Mouse (Mus musculus) lung, postnatal 10 days (tissue): ENCODE results near the gene Cdkn1c.

Source experiments
- DNase-seq: peaks from one replicate; pipeline ENCODE4 v3.0.0; 2021

Gene Cdkn1c

GRCm38 (mm10) chr7:143473347-143474101, 12.7 kb upstream of the Cdkn1c start, which contains the start of gene Slc22a18:
Gene Slc22a18, plus strand, starts transcription at chr7:143473736.
- DNase-seq: peak; percentile 73

- DNase-seq: peak; percentile 88
Measured at GRCm38 (mm10) chr7:143469946-143470345, 9.1 kb upstream of the Cdkn1c start.

GRCm38 (mm10) chr7:143467714-143468113, 6.9 kb upstream of the Cdkn1c start:
- no peak for DNase-seq

DNA sequence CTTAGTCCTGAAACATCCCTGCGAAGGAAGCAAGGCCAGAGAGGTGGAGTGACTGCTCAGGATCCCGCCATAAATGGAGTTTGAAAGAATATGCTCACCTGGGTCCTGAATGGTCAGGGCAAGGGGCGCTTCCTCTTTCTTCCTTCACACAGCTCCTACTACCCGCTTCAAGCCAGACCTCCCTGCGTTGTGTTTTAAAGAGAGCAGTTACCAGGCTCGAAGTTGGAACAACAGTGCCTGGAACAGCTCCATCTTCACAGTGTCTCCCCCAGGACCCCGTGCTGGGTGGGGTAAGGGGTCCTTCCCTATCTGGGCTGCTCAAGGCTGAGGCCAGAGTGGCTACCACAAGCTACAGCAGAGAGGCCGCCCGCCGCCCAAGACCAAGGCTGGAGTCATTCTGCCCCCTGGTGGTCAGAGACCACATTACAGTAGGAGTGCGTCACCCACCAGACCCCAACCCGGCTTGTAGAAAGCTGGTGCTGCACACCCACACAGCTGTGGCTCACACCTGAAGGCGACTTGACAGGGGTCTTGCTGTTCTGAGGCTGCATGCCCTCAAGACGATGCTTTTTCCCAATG, 5.3 kb upstream of the Cdkn1c start:
- DNase-seq: peak; percentile 89

DNA sequence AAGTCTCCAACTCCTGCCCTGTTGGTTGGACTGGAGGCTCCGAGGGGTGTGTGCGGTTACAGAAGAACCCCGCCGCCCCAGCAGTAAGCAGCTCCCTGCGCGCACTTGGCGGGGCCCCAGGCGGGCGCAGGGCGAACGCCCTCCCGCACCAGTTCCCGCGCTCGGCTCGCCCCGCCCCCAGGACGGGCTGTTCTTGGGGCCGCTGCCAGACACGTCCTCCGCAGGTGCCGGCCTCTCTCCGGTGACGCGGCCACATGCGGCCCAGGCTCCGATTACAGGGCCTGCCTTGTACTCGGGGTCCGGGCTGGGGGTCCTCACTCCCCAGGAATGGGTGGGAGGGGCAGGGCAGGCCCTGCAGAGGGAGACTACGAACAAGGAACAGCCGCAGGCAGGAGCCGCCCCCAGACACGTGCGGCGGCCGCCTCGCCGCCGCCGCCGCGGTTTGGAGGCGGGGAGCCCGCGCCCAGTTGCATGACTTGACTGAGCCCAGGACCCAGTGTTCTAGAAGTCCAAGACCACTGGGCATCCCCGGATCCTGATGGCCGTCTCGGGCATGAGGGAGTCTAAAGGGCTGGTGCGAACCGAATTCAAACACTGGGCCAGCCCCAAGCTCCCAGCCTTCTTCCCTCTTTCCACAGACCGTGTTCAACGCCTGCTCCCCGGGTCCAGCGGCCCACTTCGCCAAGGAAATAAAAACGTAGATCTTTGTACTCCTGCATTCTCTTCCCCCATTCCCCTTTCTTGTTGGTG, 4.1 kb upstream of the Cdkn1c start:
- DNase-seq: peak; percentile 61

DNA sequence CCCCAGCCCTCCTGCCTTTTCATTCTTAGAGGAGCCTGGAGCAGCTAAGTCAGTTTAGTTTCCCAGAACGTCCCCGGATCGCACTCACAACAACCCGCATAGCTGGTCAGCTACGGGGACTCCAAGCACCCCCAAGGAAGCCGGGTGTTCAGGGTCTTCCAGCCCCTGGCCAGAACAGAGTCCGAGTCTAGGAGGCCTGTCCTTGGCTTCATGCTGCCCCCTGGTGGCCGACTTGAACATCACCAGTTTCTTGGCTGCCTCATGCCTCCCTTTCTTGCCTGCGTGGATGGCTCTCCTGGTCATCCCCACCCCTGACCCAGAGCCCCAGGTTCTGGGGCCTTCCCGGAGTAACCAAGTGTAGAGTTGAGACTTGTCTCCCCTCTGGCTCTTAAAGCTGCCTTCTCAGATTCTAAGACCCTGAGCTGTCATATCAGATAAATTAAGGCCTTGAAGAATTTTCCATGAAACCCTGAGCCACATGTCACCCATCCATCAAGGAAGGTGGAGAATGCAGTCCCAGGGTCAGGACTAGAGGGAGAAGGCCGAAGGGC, 3.1 kb upstream of the Cdkn1c start:
- DNase-seq: peak; percentile 87

DNA sequence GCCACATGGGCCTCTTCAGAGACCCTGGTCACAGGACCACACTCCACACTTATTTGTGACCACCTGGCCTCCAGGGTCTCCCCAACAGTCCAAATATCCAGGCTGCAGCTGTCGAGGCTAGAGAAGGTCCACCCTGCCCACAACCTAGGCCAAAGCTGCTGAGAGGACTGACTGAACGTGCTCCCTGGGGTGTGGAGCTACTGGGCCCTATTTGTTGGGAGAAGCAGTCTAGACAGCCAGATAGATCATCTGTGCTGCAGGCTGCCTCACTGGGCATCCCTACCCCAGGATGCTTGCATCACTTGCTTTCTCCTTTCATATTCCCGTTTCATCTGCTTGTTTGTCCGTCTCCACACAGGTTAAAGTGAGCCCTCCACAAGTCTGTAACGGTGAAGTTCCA, 1.7 kb upstream of the Cdkn1c start:
- no peak for DNase-seq

DNA sequence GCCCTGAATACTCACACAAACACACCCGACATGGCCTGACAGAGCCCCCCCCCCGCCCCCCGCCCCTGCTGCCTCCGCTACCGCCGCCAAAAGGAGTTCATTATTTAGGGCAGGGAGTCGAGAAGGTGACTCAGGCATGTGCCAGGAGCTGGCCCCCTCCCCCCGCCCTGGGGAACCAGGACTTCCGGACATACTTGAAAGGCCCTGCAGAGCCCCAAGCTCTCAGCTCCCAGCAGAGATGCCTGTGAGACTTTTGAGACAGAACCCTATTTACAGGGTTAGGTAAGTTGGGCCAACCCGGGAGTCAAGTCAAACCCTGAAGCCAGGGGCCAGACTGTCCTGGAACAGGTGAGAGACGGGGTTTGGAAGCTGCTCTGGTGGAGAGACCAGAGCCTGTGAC, 1.1 kb upstream of the Cdkn1c start:
- DNase-seq: no peak

DNA sequence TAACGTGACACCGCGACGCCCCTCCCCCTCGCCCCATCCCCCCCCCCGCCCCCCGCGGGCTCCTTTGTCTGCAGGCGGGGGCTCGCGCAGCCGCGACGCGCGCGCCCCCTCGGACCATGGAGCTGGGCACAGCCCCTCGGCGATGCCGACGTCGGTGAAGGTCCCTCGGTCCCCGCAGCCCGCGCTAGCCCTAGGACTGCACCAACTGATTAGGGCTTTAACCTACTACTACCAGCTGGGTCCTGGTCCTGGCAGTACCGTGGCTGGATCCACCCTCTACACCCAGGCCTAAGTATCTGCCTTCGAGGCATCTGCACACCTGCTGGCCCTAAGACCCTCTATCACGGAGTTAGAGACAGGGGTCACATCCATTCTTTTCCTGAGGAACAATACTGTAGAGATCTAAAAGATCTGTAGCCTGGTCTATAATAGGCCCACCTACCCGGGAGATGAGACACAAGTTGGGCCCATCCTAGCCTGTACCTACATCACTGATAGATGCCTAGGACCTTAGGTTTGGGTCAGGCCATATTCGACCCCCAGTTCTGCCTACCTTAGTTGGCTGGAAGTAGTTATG, 532 bp upstream of the Cdkn1c start:
- DNase-seq: no peak

GRCm38 (mm10) chr7:143460217-143460834, 524 bp downstream of the Cdkn1c start:
- DNase-seq: no peak

DNA sequence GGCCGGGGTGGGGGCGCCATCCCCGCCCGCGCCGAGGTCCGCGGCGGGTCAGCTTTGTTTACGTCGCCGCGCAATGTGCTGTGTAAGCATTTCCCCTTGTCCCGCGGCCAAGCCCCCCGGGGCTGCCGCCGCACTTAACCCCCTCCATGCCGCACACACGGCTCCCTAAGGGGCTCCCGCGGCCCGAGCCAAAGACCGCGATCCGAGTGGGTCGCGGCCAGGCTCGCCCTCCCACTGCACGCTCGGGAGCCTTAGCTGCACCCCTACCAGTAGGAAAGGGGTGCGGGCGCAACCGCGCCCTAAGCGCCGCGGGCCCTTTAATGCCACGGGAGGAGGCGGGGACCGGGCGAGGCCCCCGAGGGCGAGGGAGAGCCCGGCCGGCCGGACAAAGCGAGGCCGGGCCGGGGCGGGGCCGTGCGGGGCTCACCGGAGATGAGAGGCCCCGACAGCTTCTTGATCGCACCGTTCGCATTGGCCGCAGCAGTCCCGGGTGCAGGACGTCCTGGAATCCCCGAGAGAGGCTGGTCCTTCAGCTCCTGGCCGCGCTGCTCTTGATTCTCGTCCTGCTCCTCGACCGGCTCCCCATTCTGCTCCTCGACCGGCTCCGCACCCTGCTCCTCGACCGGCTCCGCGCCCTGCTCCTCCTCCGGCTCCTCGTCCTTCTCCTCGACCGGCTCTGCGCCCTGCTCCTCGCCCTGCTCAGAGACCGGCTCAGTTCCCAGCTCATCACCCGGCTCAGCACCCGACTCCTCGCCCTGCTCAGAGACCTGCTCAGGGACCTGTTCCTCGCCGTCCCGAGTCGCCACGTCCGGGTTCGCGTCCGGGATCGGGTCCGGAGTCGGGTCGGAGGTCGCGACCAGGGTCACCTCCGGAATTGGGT, 1.3 kb downstream of the Cdkn1c start:
- DNase-seq: peak; percentile 72

- no peak for DNase-seq
Measured at GRCm38 (mm10) chr7:143458963-143459331, 1.9 kb downstream of the Cdkn1c start.

- DNase-seq: no peak
Measured at GRCm38 (mm10) chr7:143447130-143447529, 13.7 kb downstream of the Cdkn1c start.

DNA sequence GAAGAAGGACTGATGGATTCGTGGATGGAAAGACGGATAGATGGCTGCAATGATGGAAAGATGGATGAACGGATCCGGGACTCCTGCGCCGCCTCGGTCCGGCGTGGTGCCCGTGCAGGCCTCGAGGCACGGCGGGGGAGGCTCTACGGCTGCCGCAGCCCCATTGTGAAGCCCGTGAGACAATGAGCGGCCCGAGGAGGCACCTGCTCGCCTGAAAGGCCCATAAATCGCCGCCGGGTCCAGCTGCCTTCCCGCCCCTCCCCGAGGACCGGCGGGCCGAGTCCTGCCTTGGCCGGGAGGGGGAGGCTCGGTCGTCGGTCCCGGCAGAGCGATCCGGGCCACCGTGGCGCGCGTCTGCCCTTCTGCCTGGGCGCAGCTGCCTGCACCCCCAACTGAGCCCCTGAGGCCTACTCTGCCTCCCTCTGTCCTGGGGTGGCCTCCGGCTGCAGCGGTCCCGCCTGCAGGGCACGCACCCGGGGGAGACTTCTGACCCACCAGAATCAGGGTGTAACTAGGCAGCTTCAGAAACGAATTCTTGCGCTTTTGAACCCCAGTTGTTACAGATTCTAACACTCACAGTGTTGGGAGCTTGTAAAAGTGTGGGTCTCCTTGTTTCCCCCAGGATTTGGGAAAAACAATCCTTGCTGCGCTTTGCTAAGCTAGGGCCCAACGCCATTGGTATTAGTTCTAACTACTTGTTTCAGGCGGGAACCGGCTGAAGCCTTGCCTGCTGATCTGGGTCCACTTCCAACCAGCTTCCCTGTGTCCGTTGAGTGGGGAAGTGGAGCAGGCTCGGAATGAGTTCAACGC, 15.0 kb downstream of the Cdkn1c start:
- DNase-seq: no peak

DNA sequence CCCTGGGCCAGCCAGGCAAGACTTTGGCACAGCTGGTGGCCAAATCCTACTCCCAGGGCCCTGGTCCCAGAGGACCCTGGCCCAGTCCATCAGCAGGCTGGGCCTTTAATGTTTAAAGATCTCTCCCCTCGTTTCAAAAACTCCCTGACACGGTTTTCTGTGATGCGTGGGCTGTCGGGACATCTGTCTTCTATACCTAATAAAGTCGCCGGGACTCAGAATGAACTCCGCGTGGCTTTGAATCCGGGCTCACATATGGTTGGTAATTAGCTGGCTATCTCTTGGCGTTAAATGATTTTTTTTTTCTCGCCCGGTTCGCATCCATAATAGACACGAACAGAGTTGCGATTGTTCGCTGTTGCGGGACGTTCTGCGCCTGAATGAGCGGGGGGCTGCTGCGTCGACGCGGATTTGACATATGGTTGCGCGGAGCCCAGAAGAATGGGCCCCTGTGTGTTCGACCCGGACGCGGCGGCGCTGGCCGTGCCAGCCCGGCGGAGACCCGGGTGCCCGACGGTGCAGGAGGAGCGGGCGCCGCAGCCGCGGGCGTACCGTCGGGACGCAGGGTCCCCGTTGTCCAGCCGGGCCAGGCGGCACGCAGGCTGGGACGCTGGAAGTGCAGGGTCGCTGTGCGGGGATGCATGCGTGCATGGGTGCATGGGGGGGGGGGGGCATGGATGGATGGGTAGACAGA, 15.7 kb downstream of the Cdkn1c start:
- no peak for DNase-seq

GRCm38 (mm10) chr7:143444580-143444954, 16.3 kb downstream of the Cdkn1c start:
- no peak for DNase-seq

DNA sequence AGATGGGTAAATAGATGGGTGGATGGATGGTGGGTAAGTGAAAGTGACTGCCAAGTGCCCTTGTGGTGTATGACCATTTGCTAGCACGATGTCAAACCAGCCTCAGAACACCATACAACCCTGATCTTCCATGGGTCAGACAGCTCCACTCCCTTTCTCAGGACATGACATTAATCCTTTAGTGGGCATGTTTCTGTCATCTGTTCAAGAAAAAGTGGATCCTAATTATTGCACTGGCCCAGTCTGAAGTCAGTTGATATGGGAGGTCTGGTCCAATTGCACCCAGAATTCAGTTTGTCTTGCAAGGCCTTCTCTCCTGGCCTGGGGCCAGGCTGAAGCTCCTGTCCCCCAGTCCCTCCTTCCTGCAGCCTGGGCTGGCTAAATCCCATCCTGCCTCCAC, 21.9 kb downstream of the Cdkn1c start:
- DNase-seq: no peak

GRCm38 (mm10) chr7:143437894-143438581, 22.8 kb downstream of the Cdkn1c start:
- DNase-seq: no peak

- no peak for DNase-seq
Measured at GRCm38 (mm10) chr7:143437231-143437893, 23.5 kb downstream of the Cdkn1c start.
